16 mouse cellular contexts compared by ENCODE assay signal in the genomic region with DNA sequence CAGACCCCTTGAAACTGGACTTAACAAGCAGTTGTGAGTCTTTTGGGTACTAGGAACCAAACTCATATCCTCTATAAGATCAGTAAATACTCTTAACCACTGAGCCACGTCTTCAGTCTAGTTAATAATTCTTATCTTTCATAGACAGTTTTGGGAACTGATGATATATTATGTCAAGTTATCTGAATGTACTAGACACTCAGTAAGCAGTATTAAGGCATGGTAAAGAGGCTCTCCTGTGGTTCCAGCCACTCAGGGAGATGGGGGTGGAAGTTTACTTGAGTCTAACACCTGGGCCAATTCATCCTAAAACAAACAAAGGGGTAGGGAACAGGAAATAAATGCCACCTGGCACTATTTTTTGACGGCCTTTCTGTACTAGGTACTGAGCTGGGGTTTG.
"Had no signal": no experiment of that assay in that cellular context is flagged by ENCODE, and none has a peak within 500 bp of the region (broad histone marks: within the 10 kb centered on the region; RNA-seq: fewer than 3 reads in every experiment).

No protein-coding gene starts in this region.

- DNase-seq: lung, adult 2 months; lung, postnatal 14 days; lung, postnatal 36 days; right cerebral cortex, postnatal 14 days; thymus, adult 18-20 months; thymus, postnatal 14 days; thymus, postnatal 36 days had no signal

- H3K4me2 ChIP-seq: lung, embryonic 15.5 days; midbrain, embryonic 11.5 days; midbrain, embryonic 13.5 days; midbrain, embryonic 15.5 days; neural tube, embryonic 12.5 days; stomach, embryonic 15.5 days had no signal

- H3K27ac ChIP-seq: lung, embryonic 15.5 days; macrophage; midbrain, embryonic 13.5 days; midbrain, embryonic 15.5 days; neural tube, embryonic 12.5 days; stomach, embryonic 15.5 days; stomach, postnatal 0 days had no signal

- H3K36me3 ChIP-seq: lung, embryonic 15.5 days; midbrain, embryonic 13.5 days; midbrain, embryonic 15.5 days; neural tube, embryonic 12.5 days; stomach, embryonic 15.5 days had no signal

- H3K27me3 ChIP-seq: lung, embryonic 15.5 days; midbrain, embryonic 13.5 days; midbrain, embryonic 15.5 days; neural tube, embryonic 12.5 days; stomach, embryonic 15.5 days had no signal

- H3K4me1 ChIP-seq: lung, embryonic 15.5 days; midbrain, embryonic 13.5 days; midbrain, embryonic 15.5 days; neural tube, embryonic 12.5 days; stomach, embryonic 15.5 days had no signal

- H3K4me3 ChIP-seq: lung, embryonic 15.5 days; midbrain, embryonic 13.5 days; midbrain, embryonic 15.5 days; neural tube, embryonic 12.5 days; stomach, embryonic 15.5 days had no signal

- H3K9me3 ChIP-seq: lung, embryonic 15.5 days; midbrain, embryonic 13.5 days; midbrain, embryonic 15.5 days; neural tube, embryonic 12.5 days; stomach, embryonic 15.5 days had no signal

- ATAC-seq: lung, postnatal 0 days; midbrain, embryonic 13.5 days; midbrain, embryonic 15.5 days had no signal

- H3K9ac ChIP-seq: lung, embryonic 15.5 days; midbrain, embryonic 13.5 days; midbrain, embryonic 15.5 days; neural tube, embryonic 12.5 days; stomach, embryonic 15.5 days had no signal
